ENCODE assay signal across 20 mouse cellular contexts in genomic region chr14:73550291-73550690, GRCm38 (mm10). TPM values are rescaled to one million over a fixed set of nuclear protein-coding genes. Genes with fewer than 3 reads are reported as not detected.
A peak's percentile ranks its signal among the peaks of the same experiment; 100 is the strongest.
DNase-seq lines count a peak whose midpoint lies in the region; ATAC-seq and TF ChIP-seq lines count a peak whose summit lies in the region.
"Had no signal": no experiment of that assay in that cellular context is flagged by ENCODE, and none has a peak within 500 bp of the region (broad histone marks: within the 10 kb centered on the region; RNA-seq: fewer than 3 reads in every experiment).

No protein-coding gene starts in this region.

- no peaks in the 10 kb centered on the region for H3K36me3 ChIP-seq in forebrain, embryonic 13.5 days (ENCODE audit: poor library complexity, severe bottlenecking)
- H3K36me3 ChIP-seq in forebrain, embryonic 14.5 days (ENCODE audit: control insufficient read depth, insufficient read depth, low read length) = no peaks in the 10 kb centered on the region
- H3K36me3 ChIP-seq in testis, adult 2 months (ENCODE audit: control insufficient read depth, insufficient read depth, low read length) = peaks cover 1% of the 10 kb centered on the region; the same call in 1 of the 2 replicates
- H3K36me3 ChIP-seq in hindbrain, embryonic 12.5 days = no peaks in the 10 kb centered on the region
- H3K36me3 ChIP-seq: embryonic facial prominence, embryonic 12.5 days had no signal

- H3K4me2 ChIP-seq in forebrain, embryonic 13.5 days = no peak overlapping the region
- H3K4me2 ChIP-seq in forebrain, embryonic 14.5 days (ENCODE audit: low read length) = no peak overlapping the region
- H3K4me2 ChIP-seq in hindbrain, embryonic 12.5 days (replicated peaks) = no peak overlapping the region
- H3K4me2 ChIP-seq: embryonic facial prominence, embryonic 12.5 days; heart, embryonic 13.5 days had no signal

- H3K9me3 ChIP-seq in forebrain, embryonic 13.5 days (replicated peaks) = no peaks in the 10 kb centered on the region
- H3K9me3 ChIP-seq in forebrain, embryonic 14.5 days (replicated peaks; ENCODE audit: control insufficient read depth, low read length) = no peaks in the 10 kb centered on the region
- H3K9me3 ChIP-seq in hindbrain, embryonic 12.5 days (replicated peaks) = no peaks in the 10 kb centered on the region
- H3K9me3 ChIP-seq: embryonic facial prominence, embryonic 12.5 days; G1E; heart, embryonic 13.5 days had no signal

- TF ChIP-seq CTCF in testis, adult 2 months (IDR thresholded peaks at IDR 0.05; ENCODE audit: control insufficient read depth, insufficient read depth, insufficient replicate concordance, low read depth, low read length) = no peak

- TF ChIP-seq POLR2A in testis, adult 2 months (IDR thresholded peaks at IDR 0.05; ENCODE audit: control insufficient read depth, low read depth, low read length) = no peak

- H3K9ac ChIP-seq in forebrain, embryonic 13.5 days = peak overlapping the region; percentile 32; the same call in 1 of the 2 replicates
- H3K9ac ChIP-seq in forebrain, embryonic 14.5 days (ENCODE audit: low read length) = no peak overlapping the region
- no peak overlapping the region for H3K9ac ChIP-seq in hindbrain, embryonic 12.5 days
- H3K9ac ChIP-seq: embryonic facial prominence, embryonic 12.5 days; forebrain, postnatal 0 days; heart, embryonic 13.5 days had no signal

- no peak for ATAC-seq in forebrain, embryonic 13.5 days
- ATAC-seq in forebrain, embryonic 14.5 days = no peak
- no peak for ATAC-seq in hindbrain, embryonic 12.5 days (ENCODE audit: low FRiP score)
- ATAC-seq: CD4-positive, CD25-positive, alpha-beta regulatory T cell, adult 4 months; forebrain, postnatal 0 days had no signal

- no peak overlapping the region for H3K4me3 ChIP-seq in forebrain, embryonic 13.5 days
- no peak overlapping the region for H3K4me3 ChIP-seq in forebrain, embryonic 14.5 days (ENCODE audit: low read depth, low read length)
- H3K4me3 ChIP-seq in testis, adult 2 months (ENCODE audit: control insufficient read depth, low read depth, low read length) = no peak overlapping the region
- no peak overlapping the region for H3K4me3 ChIP-seq in hindbrain, embryonic 12.5 days
- H3K4me3 ChIP-seq: embryonic facial prominence, embryonic 12.5 days; heart, embryonic 13.5 days had no signal

- 48% methylated on average over 3 of the region's 3 CpGs for WGBS in forebrain, embryonic 13.5 days
- WGBS in forebrain, embryonic 14.5 days = 39% methylated on average over 3 of the region's 3 CpGs
- 52% methylated on average over 3 of the region's 3 CpGs for WGBS in hindbrain, embryonic 12.5 days

- no peak for DNase-seq in forebrain, embryonic 14.5 days (ENCODE audit: low spot score)
- DNase-seq in kidney, adult 8-10 months = peak; percentile 21 to 44
- no peak for DNase-seq in kidney, postnatal 4 days
- DNase-seq in testis, postnatal 14 days (ENCODE audit: low spot score) = no peak
- DNase-seq: adrenal gland, adult 8-10 months; adrenal gland, postnatal 36 days; B cell, adult 2 months; cerebellum, adult 11-12 months; cerebellum, adult 9-10 months; cerebellum, postnatal 25 days; forebrain, postnatal 0 days; gastrocnemius, postnatal 14 days; heart, postnatal 36 days had no signal

- H3K27me3 ChIP-seq in forebrain, embryonic 13.5 days = no peaks in the 10 kb centered on the region
- no peaks in the 10 kb centered on the region for H3K27me3 ChIP-seq in forebrain, embryonic 14.5 days (replicated peaks; ENCODE audit: control insufficient read depth, insufficient read depth, low read length)
- H3K27me3 ChIP-seq in testis, adult 2 months (ENCODE audit: control insufficient read depth, insufficient read depth, low read length) = no peaks in the 10 kb centered on the region
- H3K27me3 ChIP-seq in hindbrain, embryonic 12.5 days = no peaks in the 10 kb centered on the region
- H3K27me3 ChIP-seq: embryonic facial prominence, embryonic 12.5 days had no signal

- no peak overlapping the region for H3K27ac ChIP-seq in forebrain, embryonic 13.5 days
- no peak overlapping the region for H3K27ac ChIP-seq in forebrain, embryonic 14.5 days (ENCODE audit: low read depth, low read length)
- peak overlapping the region; percentile 49; the same call in 1 of the 2 replicates for H3K27ac ChIP-seq in testis, adult 2 months (ENCODE audit: control insufficient read depth, insufficient read depth, low read depth, low read length)
- no peak overlapping the region for H3K27ac ChIP-seq in hindbrain, embryonic 12.5 days
- H3K27ac ChIP-seq: embryonic facial prominence, embryonic 12.5 days; heart, embryonic 13.5 days had no signal

- H3K4me1 ChIP-seq in forebrain, embryonic 13.5 days = peaks cover 14% of the 10 kb centered on the region
- H3K4me1 ChIP-seq in forebrain, embryonic 14.5 days (ENCODE audit: control insufficient read depth, insufficient read depth, low read length) = peaks cover 6% of the 10 kb centered on the region
- peaks cover 5% of the 10 kb centered on the region for H3K4me1 ChIP-seq in testis, adult 2 months (ENCODE audit: control insufficient read depth, insufficient read depth, low read length)
- peaks cover 9% of the 10 kb centered on the region for H3K4me1 ChIP-seq in hindbrain, embryonic 12.5 days

RNA-seq across cellular contexts. Expression of gene Nudt15, which starts 2.2 kb away (rescaled TPM):
- 7.9 and 10.0 TPM in 2 replicates for polyA plus RNA-seq in forebrain, embryonic 13.5 days (2015; fragmentation: Nextera tagmentation; extraction: Ambion mirVana)
- polyA plus RNA-seq in forebrain, embryonic 14.5 days (2014; fragmentation: Nextera tagmentation; extraction: Ambion mirVana) = 8.2 and 9.1 TPM in 2 replicates
- 1.6 and 1.7 TPM in 2 replicates for polyA plus RNA-seq in testis, adult 2 months (2012; rRNA removed)
- polyA plus RNA-seq in hindbrain, embryonic 12.5 days (2016; fragmentation: Nextera tagmentation; extraction: Ambion mirVana) = 11.0 and 11.8 TPM in 2 replicates

RNA-seq across cellular contexts. Expression of gene Sucla2, which starts 25.2 kb away (rescaled TPM):
- 103 and 110 TPM in 2 replicates for polyA plus RNA-seq in forebrain, embryonic 13.5 days (2015; fragmentation: Nextera tagmentation; extraction: Ambion mirVana)
- 111 and 122 TPM in 2 replicates for polyA plus RNA-seq in forebrain, embryonic 14.5 days (2014; fragmentation: Nextera tagmentation; extraction: Ambion mirVana)
- 126 and 143 TPM in 2 replicates for polyA plus RNA-seq in testis, adult 2 months (2012; rRNA removed)
- polyA plus RNA-seq in hindbrain, embryonic 12.5 days (2016; fragmentation: Nextera tagmentation; extraction: Ambion mirVana) = 103 and 104 TPM in 2 replicates

RNA-seq across cellular contexts. Expression of gene Med4, which starts 40.5 kb away (rescaled TPM):
- 112 and 124 TPM in 2 replicates for polyA plus RNA-seq in forebrain, embryonic 13.5 days (2015; fragmentation: Nextera tagmentation; extraction: Ambion mirVana)
- 99.3 and 100.0 TPM in 2 replicates for polyA plus RNA-seq in forebrain, embryonic 14.5 days (2014; fragmentation: Nextera tagmentation; extraction: Ambion mirVana)
- polyA plus RNA-seq in testis, adult 2 months (2012; rRNA removed) = 19.5 and 24.5 TPM in 2 replicates
- polyA plus RNA-seq in hindbrain, embryonic 12.5 days (2016; fragmentation: Nextera tagmentation; extraction: Ambion mirVana) = 81.8 and 90.3 TPM in 2 replicates

Comparison
In these comparisons a context has a peak if more than half of its experiments do, and no peak if none do; other contexts are left out.
1. DNase-seq: peak in kidney, adult 8-10 months (2 of 2); none in forebrain, embryonic 14.5 days (single experiment), kidney, postnatal 4 days (0 of 2) and testis, postnatal 14 days (single experiment).